Mouse (Mus musculus): ENCODE results near the gene Map2k4.

Gene Map2k4

GRCm38 (mm10) chr11:65721615-65722014 is 66.5 kb downstream of the Map2k4 start:
- in situ Hi-C loops (cut with MboI; ENCODE audit: unreplicated experiment in 2 of 2), result no loop called here

DNA sequence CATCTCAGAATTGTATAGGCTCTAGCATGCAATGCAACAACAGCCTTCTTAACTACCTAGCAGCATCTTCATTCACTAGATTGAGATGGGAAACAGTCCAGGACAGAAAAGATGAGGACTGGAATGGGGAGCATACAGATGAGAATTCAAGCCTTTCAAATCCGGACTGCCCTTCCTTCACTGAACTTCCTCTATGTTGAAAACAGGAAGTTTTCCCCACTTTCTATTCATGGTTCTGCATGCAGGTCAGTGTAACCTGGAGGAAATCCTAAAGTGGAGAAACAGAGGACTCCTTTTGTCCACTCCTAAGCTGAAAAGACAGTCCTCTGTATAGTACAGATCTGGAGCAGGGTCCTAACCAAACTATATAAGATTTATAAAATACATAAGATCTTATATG is 68.1 kb downstream of the Map2k4 start:
- in situ Hi-C loops (cut with MboI; ENCODE audit: unreplicated experiment in 2 of 2), result no loop called here

DNA sequence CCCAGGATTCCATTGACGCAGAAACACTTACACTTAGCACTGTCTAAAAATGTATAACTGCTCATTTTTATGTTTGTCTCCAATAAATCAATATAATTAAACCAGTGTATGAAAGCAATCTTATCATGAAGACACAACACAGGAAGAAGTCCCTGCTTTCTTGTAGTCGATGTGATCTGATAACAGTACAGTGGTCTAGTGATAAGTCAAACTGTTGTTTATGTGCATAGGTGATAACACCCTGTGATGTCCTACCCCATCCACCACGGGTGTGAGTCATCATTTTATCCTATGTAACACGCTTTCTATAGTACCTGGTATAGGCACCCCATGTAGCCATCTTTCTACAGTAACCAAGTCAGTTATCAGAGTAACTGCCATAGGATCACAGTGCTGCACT is 74.3 kb downstream of the Map2k4 start:
- in situ Hi-C loops (cut with MboI; ENCODE audit: unreplicated experiment in 2 of 2), result no loop called here

- in situ Hi-C loops (cut with MboI; ENCODE audit: unreplicated experiment in 2 of 2), result no loop called here
Observed at GRCm38 (mm10) chr11:65712754-65713306, 75.3 kb downstream of the Map2k4 start.

GRCm38 (mm10) chr11:65706784-65707183 is 81.3 kb downstream of the Map2k4 start:
- in situ Hi-C loops (cut with MboI; ENCODE audit: unreplicated experiment in 2 of 2), result no loop called here

GRCm38 (mm10) chr11:65706176-65706575 is 81.9 kb downstream of the Map2k4 start:
- in situ Hi-C loops (cut with MboI; ENCODE audit: unreplicated experiment in 2 of 2), result no loop called here

DNA sequence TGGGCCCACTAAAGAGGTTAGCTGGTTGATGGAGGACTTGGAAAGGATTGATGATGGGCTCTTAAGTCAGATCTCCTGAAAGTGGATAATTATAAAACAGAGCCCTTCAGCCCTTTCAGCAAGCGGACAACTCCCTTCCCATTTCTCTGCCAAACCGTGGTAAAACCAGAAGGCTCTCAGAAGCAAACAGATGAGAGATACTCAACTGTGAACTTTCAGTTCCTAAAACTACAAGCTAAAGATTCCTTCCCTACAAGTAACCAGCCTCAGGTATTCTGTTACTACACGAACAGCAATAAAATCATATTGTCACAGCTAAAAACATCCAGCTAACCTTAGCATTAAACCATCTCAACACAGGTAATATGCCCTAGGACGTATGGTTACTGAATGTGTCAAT is 83.2 kb downstream of the Map2k4 start:
- in situ Hi-C loops (cut with MboI; ENCODE audit: unreplicated experiment in 2 of 2), result no loop called here

DNA sequence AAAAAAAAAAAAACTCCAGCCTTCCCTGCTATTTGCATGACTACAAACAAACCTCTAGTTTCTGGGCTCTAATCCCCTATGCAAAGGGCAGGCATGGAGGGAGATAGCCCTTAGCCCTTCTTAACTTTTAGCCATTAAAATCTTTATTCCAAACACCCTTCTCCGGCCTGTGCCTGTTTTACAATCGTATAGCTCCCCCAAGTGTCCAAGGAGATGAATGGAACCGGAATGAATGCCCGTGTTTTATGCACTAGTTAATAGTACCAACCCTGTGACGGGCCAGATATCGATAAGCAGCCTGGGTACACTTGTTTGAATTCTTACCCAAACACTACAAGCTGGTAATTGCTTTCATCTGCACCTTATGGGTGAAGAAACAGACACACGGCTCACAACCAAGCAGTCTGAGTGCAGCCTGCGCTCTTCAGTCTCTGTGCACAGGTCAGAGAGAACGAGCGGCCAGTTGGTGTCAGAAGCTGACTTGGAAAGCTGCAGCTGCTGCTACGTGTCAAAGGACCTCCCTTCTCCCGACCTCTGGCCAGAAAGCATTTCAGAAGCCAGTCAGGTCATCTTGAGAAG is 109.2 kb downstream of the Map2k4 start:
- in situ Hi-C loops (cut with MboI; ENCODE audit: unreplicated experiment in 2 of 2), result no loop called here

- in situ Hi-C loops (cut with MboI; ENCODE audit: unreplicated experiment in 2 of 2), result no loop called here
Observed at GRCm38 (mm10) chr11:65667348-65667969, 120.6 kb downstream of the Map2k4 start.

DNA sequence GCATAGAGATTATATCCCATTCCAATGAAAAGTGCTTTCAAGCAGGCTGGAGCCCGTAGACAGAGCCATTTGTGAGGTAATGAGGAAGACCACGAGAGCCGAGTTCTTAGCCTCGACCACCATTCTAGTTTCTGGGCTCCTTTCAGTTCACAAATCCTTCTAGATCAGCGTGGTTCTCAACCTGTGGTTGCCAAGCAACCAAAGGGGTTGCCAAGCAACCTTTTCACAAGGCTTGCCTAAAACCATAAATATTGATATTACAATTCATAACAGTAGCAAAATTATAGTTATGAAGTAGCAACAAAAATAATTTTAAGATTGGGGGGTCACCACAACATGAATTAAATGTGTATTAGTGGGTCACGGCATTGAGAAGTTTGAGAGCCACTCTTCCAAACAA is 123.2 kb downstream of the Map2k4 start:
- in situ Hi-C loops (cut with MboI; ENCODE audit: unreplicated experiment in 2 of 2), result no loop called here

DNA sequence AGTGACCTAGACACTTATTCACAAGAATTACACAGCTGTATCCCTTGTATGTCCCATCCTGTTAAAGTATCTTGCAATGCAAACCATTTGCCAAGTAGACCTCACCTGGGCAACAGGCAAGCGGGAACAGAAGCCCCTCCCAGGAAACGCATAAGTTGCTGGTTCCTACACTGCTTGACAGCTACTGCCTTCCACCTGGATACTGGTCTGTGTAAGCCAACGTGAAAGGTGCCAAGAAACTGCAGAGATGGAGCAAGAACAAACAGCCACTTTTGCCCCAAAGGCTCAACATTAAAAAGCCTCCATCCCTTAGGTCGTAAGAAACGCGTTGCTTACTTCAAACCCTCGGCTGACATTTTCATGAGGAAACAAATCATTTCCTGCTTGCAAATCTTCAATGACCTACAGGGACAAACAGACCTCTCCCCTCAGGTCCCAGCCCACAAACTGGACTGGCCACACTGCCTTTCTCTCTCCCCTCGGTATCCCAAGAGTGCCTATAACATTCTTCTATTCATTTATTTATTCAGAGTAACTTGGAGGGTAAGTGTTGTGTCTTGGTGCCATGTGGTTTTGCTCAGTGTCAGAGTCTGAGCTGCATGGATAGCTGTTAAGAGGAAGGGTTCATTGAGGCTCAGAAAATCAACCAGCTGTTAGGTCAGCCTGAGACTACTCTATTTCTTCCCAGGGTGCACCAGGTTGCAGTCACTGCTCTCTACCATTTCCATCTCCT is 126.1 kb downstream of the Map2k4 start:
- in situ Hi-C loops (cut with MboI; ENCODE audit: unreplicated experiment in 2 of 2), result no loop called here

DNA sequence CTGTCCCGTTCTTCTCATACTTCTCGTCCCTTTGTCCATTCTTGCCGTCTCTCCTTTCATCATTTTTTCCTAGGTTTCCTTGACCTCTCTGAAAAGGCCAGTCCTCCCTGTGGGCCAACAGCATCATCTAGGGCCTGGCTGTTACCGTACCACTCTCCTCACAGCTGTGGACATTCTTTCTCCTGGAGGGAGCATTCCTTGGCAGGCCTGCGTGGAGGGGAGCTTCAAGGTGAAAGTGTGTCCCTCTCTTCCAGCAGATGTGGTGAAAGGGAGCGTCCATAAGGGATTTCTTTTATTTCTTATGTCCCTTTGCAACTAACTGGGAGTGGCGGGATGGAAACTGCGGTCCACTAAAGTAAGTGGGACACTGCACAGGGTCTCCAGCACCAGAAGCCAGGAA is 134.2 kb downstream of the Map2k4 start:
- in situ Hi-C loops (cut with MboI; ENCODE audit: unreplicated experiment in 2 of 2), result no loop called here

DNA sequence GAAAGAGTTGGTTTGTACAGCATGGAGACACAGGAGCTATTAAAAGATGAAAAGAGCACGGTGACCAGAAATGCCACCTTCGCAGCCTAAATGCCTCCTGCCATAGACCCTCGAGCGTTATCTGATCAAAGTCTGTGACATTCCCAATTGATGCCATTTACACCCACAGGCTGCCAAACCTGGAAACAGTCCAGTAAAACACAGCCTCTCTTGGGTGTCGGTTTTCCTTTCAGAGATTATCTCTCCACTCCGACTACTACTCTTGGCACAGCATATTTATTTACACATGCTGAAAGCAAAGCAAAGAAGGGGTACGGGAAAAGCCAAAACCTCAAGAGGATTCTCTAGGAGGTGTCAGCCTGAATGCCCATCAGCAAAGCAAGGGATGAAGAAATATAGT is 136.7 kb downstream of the Map2k4 start:
- in situ Hi-C loops (cut with MboI; ENCODE audit: unreplicated experiment in 2 of 2), result no loop called here

DNA sequence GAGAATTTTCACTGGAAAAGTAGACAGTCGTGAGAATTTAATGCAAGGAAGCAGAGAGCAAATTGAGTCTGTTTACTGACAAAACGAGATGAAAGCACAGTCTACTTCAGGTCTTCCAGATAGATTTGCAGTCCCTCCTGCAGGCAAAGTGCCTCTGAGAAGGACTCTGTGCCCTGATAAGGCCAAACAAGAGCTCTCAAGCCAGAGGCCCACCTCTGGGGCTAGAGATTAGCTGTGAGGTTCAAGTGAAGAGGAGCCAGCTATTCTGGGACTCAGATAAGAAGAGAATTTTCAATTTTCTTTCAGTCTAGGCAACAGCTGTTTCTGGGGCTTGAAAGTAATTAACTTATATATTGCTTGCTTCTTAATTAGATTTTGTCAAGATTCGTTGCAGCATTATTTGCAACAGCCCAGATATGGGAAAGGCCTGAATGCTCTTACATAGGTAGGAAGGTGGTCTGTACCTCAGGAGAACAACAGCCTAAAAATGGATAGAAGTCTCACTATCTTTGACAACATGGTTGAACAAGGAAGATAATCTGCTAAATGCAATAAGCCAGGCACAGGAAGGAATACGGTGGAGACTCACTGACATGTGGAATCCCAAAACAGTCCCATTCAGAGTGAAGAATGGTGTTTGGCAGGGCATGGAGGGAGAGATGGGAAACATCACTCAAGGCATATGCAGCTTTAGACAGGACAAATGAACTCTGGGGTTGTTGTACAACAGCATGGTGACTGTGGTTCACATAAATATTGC is 138.0 kb downstream of the Map2k4 start:
- in situ Hi-C loops (cut with MboI; ENCODE audit: unreplicated experiment in 2 of 2), result no loop called here

DNA sequence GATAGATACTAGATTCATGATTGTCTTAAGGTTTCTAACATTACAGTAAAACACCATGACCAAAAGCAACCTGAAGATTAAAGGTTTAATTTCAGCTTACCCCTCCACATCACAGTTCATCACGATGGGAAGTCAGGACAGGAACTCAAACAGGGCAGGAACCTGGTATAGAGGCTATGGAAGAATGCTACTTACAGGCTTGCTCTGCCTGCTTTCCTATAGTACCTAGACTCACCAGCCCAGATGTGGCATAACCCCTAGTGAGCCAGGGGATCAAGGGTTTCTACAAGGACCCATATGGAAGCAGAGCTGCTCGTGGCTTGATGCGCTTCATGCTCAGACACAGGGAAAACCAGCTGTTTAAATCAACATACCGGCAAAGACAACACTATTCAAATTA is 138.6 kb downstream of the Map2k4 start:
- in situ Hi-C loops (cut with MboI; ENCODE audit: unreplicated experiment in 2 of 2), result no loop called here

DNA sequence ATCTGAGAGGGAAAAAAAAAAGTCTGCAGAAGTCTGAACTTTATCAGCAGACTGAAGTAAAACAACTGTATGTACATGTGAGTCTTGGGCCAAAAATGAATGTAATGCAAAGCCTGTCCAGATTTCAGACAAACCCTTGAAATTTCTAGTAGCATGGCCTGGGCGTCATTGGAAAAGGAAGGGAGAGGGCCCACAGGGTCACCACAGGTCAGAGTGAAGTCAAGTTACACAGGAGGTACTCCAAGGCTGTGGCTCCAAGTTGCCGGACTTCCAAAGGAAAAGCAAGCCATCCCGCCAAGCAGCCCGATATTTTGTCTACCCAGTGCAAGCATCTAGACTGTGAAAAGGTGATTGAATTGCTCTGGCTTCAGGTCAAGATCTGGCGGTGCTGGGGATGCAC is 141.8 kb downstream of the Map2k4 start:
- in situ Hi-C loops (cut with MboI; ENCODE audit: unreplicated experiment in 2 of 2), result no loop called here

DNA sequence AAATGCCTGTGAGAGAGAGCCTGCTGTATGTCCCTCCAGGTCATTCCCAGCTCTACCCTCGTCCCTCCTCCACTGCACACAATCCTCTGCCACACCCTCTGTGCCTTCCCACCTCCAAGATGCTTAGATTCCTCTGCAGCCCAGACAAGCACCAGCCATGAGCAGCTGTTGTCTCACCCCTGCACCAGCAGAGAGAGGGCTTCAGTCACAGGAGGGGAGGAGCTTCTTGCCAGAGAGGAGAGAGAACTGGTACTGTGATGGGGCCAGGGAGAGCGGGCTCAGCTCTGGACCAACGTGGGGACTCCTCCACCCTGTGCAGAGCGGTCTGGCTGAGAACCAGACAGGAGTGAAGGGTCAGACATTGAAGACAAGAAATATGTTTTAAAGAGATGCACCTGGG is 143.6 kb downstream of the Map2k4 start:
- in situ Hi-C loops (cut with MboI; ENCODE audit: unreplicated experiment in 2 of 2), result no loop called here

DNA sequence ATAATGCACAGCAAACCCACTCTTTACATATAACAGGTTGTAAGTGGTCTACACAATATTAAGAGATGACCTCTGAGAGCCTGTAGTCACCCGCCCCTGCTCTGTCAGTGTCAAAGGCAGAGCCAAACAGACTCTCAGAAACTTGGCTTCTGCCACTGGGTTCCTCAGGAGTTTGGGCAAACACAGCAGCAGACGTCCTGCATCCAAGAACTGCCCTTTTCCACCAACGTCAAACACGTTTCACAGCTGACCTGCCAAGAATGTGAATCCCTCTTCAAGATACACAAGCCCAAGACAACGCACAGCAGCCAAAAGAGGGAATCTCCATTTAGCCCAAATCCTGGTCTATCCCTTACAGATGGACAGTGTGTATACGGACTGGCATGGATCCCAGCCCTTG is 147.8 kb downstream of the Map2k4 start:
- in situ Hi-C loops (cut with MboI; ENCODE audit: unreplicated experiment in 2 of 2), result no loop called here
